ENCODE assay signal across 11 mouse cellular contexts in the genomic region with DNA sequence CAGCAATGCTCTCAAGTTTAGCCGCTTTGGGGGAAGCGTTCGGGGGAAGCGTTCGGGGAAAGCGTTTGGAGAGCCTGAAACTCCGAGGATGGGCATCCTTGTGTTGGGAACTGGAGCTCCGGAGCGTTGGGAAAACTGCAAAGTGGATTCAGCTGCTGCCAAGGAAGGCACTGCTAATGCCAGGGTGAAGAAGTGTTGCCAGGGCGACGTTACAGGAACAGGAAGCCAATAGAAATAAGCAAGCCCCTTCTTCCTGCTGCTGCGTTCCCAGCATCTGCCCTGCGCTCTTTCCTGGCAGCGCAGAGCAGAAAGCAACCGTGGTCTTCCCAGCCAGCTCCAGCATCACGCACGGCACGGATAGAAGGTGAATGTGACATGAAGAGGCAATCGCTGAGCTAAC. TPM values are rescaled to one million over a fixed set of nuclear protein-coding genes. Genes with fewer than 3 reads are reported as not detected.
DNase-seq lines count a peak whose midpoint lies in the region; ATAC-seq and TF ChIP-seq lines count a peak whose summit lies in the region.
"Had no signal": no experiment of that assay in that cellular context is flagged by ENCODE, and none has a peak within 500 bp of the region (broad histone marks: within the 10 kb centered on the region; RNA-seq: fewer than 3 reads in every experiment).

No protein-coding gene starts in this region.

- ATAC-seq in forebrain, embryonic 15.5 days (replicated peaks), result peak; percentile 57
- no peak for ATAC-seq in neural tube, embryonic 15.5 days (ENCODE audit: low FRiP score)
- ATAC-seq: Patski had no signal

- DNase-seq in left cerebral cortex, adult 18-20 months (ENCODE audit: low spot score in 2 of 2), result peak; percentile 7 to 45
- no peak for DNase-seq in left cerebral cortex, adult 11 months (ENCODE audit: low spot score)
- peak; percentile 48 to 51 for DNase-seq in layer of hippocampus, adult 2 months (ENCODE audit: low spot score in 2 of 2)
- DNase-seq in kidney, postnatal 10 days, result no peak
- DNase-seq in adrenal gland, postnatal 25 days, result no peak
- no peak for DNase-seq in heart, postnatal 4 days
- DNase-seq: heart, postnatal 14 days had no signal

- no peak overlapping the region for H3K4me3 ChIP-seq in forebrain, embryonic 15.5 days
- peak overlapping the region; percentile 47 for H3K4me3 ChIP-seq in layer of hippocampus, adult 2 months
- H3K4me3 ChIP-seq in neural tube, embryonic 15.5 days (replicated peaks), result no peak overlapping the region
- H3K4me3 ChIP-seq: liver, embryonic 15.5 days had no signal

- H3K27me3 ChIP-seq in forebrain, embryonic 15.5 days, result no peaks in the 10 kb centered on the region
- no peaks in the 10 kb centered on the region for H3K27me3 ChIP-seq in neural tube, embryonic 15.5 days (replicated peaks)

- H3K36me3 ChIP-seq in forebrain, embryonic 15.5 days, result no peaks in the 10 kb centered on the region
- H3K36me3 ChIP-seq in neural tube, embryonic 15.5 days, result no peaks in the 10 kb centered on the region
- H3K36me3 ChIP-seq: liver, embryonic 15.5 days had no signal

- peaks cover 18% of the 10 kb centered on the region for H3K4me1 ChIP-seq in forebrain, embryonic 15.5 days
- peaks cover 13% of the 10 kb centered on the region for H3K4me1 ChIP-seq in neural tube, embryonic 15.5 days
- H3K4me1 ChIP-seq: liver, embryonic 15.5 days had no signal

- H3K27ac ChIP-seq in forebrain, embryonic 15.5 days (replicated peaks), result peak overlapping the region; percentile 34
- H3K27ac ChIP-seq in layer of hippocampus, adult 2 months, result peak overlapping the region; percentile 60
- peak overlapping the region; percentile 65 for H3K27ac ChIP-seq in neural tube, embryonic 15.5 days (replicated peaks)
- H3K27ac ChIP-seq: liver, embryonic 15.5 days had no signal

- WGBS in forebrain, embryonic 15.5 days, result 38% methylated on average over 19 of the region's 19 CpGs
- 49% methylated on average over 19 of the region's 19 CpGs for WGBS in neural tube, embryonic 15.5 days

- peak overlapping the region; percentile 33 for H3K4me2 ChIP-seq in forebrain, embryonic 15.5 days (replicated peaks)
- H3K4me2 ChIP-seq in neural tube, embryonic 15.5 days, result peak overlapping the region; percentile 42
- H3K4me2 ChIP-seq: liver, embryonic 15.5 days had no signal

- H3K9ac ChIP-seq in forebrain, embryonic 15.5 days (replicated peaks), result no peak overlapping the region
- 0 out of 2 replicates have a peak overlapping the region, but pooled peaks have one; percentile 3 for H3K9ac ChIP-seq in neural tube, embryonic 15.5 days (replicated peaks)
- H3K9ac ChIP-seq: liver, embryonic 15.5 days had no signal

- no peaks in the 10 kb centered on the region for H3K9me3 ChIP-seq in forebrain, embryonic 15.5 days
- H3K9me3 ChIP-seq in neural tube, embryonic 15.5 days (replicated peaks), result no peaks in the 10 kb centered on the region
- H3K9me3 ChIP-seq: liver, embryonic 15.5 days had no signal

- TF ChIP-seq CTCF in layer of hippocampus, adult 2 months (conservative IDR thresholded peaks at IDR 0.05), result no peak

RNA-seq across cellular contexts. Expression of a gene that starts 10.4 kb away (rescaled TPM):
- total RNA-seq in left cerebral cortex, adult 18-20 months (2021), result 10 to 100 TPM; 17.8 to 19.1 TPM
- polyA plus RNA-seq in forebrain, embryonic 15.5 days (2015; fragmentation: Nextera tagmentation; extraction: Ambion mirVana), result 9.5 and 10.5 TPM in 2 replicates
- total RNA-seq in layer of hippocampus, adult 2 months (2021), result 10 to 100 TPM; 13.0 to 14.2 TPM
- 20.9 and 25.5 TPM in 2 replicates for polyA plus RNA-seq in neural tube, embryonic 15.5 days (2015; fragmentation: Nextera tagmentation; extraction: Ambion mirVana)
- total RNA-seq in adrenal gland, postnatal 25 days (2021), result 14.3 and 17.9 TPM in 2 replicates
- 1 to 10 TPM; 3.2 to 3.7 TPM for total RNA-seq in heart, postnatal 4 days (2021)

Comparison
In these comparisons a context has a peak if more than half of its experiments do, and no peak if none do; other contexts are left out.
1. DNase-seq: peak in left cerebral cortex, adult 18-20 months (2 of 2) and layer of hippocampus, adult 2 months (2 of 2); none in left cerebral cortex, adult 11 months (single experiment), kidney, postnatal 10 days (single experiment), adrenal gland, postnatal 25 days (single experiment) and heart, postnatal 4 days (single experiment).
2. Peak in every context shown above with its lines, with median percentiles within 50 percentile points of each other: H3K27ac ChIP-seq.